Mouse (Mus musculus): ENCODE data around the gene AC161166.1.

AC161166.1 gene

DNA sequence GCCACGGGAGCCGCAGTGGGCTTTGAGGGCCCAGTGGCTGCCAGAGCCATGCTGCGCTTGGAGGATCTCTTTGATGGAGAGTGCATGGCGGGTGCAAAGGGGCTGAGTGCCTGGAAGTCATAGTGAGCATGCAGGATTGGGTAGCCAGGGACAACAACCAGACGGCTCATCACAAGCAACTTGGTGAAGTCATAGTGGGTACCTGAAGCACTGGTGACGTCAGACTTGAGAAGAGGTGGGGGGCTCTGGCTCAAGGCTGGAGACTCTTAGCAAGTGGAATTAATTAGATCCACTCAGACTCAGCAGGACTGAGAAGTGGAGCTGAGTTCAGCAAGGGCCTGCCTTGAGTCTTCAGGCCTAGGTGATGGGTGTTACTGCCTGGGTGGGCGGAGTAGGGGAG is at the start of gene AC161166.1:
AC161166.1 (minus strand) TSS at position 101 of the 400 bp plus-strand sequence.
- in situ Hi-C loops (cut with MseI, MboI) = no loop called here

DNA sequence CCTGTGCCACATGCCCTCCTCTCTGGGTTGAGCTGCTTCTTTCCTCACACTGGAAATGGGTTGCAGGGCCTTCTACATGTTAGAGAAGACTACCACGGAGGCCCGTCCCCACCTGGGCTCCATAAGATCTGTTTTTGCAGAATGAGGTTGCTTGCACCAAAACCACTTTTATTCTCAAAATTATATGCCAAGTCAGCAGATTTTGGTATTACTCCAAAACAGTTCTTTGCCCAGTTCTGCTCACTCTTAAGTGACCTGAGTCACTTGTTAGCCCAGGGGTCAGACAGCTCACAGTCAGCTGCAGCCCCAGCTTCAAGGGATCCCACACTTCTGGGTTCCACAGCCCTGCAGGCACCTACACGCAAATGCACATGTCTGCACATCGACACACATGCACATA is 49.2 kb upstream of the AC161166.1 start:
- in situ Hi-C loops (cut with MseI, MboI) = no loop called here

DNA sequence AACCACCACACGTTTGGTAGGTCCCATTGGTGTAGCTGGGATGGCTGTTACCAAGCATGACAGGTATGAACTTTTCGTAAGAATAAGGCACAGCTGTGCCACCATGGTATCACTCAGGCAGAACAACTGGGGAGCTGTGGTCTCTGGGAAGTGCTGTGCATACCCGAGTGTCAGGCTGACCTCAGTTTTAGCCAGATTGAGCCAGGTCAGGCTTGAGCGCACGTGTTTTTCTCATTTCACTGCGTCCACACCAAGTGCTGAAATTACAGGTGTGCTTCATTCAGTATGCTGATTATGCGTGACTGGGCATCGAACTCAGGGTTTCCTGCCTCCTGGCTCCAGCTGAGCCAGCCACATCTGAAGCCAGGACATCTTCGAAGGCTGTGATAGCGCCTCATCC is 43.5 kb upstream of the AC161166.1 start:
- in situ Hi-C loops (cut with MseI, MboI) = no loop called here

DNA sequence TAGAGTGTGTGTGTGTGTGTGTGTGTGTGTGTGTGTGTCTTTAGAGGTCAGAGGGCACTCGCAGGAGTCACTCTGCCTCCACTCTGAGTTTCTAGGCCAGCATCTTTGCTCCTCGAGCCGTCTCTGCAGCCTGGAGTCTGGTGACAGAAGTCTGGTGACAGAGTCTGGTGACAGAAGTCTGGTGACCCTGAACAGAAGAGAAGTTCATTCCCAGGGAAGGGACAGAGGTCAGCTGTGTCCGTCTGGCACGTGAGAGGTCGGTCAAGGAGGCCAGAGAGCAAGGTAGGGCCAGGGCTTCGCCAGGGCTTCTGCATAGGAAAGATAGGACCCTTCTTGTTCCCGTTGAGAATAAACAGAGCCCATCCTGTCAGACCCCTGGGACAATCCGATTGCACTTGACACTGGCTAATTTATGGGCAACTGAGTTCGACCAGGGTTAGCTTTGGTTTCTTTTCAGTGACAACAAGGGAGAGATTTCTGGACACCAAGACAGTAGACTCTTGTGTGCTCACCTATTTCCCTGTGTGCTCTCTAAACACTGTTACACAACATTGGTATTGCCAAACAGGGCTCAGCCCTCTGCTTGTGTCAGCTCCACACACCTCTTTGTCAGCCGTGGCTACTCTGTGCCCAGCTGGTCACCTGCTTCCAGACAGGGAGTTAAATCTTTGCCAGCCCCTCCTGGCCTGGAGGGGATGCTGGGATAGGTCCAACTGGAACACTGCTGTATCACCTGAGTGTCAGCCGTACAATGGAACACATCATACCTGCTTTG is 39.9 kb upstream of the AC161166.1 start:
- in situ Hi-C loops (cut with MseI, MboI) = no loop called here

DNA sequence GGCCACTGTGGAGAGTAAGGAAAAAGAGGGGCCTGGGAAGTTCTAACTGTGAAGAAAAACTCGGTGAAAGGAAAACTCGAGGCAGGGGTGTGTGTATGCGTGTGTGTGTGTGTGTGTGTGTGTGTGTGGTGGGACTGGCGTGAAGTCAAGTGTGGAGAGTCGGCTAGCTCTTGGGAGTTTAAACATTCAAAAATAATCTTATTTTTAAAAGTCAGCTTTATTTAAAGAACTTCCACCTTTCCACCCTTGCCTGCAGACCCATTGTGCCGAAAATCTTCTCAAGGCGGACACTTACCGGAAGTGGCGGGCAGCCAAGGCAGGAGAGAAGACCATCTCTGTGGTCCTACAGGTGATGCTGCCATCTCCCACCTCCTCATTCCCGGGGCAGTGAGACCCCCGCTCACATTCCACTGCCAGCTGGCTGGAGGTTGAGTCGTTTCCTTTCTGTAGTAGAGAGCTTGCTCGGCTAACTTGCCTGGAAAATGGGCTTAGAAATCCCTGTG is 35.3 kb upstream of the AC161166.1 start:
- in situ Hi-C loops (cut with MseI, MboI) = no loop called here

DNA sequence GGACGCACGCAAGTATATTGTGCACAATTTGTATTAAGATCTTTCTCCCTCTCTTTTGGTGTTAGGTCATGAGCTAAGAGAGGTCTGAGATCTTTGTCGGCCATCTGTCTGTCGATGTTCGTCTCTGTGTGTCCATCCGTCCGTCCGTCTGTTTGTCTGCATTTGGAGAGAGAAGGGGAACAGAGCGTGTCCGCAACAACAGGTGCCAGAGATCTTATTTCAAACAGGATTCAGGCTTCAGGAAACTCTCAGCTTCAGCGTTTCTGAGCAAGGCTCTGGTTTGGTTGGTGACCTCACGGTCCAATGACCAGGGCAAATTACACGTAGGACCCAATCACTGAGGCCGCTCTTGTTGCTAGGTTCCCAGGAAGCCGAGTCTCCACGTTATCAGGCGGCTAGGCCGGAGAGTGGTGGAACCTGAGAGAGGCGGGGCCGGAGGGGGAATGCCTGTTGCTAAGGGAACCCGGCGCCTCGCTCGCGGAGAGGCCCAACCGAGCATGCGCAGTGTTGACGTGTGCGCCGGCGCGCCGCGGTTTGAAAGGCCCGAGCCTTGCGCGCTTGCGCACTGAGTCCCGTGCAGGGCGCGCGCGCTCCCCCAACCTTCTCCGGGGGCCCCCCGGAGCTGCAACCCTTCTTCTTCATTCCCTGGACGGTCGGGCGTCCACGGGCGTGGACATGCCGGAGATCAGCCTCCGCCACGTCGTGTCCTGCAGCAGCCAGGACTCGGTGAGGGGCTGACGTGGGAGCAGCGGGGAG is 34.6 kb upstream of the AC161166.1 start:
- in situ Hi-C loops (cut with MseI, MboI) = no loop called here

DNA sequence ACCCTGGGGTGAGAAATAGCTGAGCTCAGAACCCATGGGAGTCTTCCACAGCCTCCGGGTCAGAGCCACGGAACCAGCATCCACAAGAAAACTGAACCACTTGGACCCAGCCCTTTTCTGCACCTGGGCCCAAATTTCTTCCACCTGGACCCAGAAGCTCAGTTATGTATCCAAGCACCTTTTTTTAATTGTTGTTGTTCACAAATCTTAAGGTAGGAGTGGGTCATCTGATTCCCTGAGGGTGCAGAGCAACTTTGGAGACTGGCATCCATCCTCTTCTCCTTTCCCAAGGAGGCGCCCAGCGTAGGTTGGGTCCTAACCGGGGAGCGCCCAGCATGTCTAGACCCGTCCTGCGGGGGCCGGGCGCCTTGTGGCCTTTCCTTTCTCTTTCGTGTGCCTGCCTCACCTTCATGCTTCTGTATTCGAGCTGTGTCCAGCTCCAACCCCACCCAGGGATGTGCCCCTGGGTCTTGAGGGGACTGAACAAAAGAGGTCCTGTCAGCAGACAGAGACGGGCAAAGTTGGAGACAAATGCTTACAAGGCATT is 33.9 kb upstream of the AC161166.1 start, which contains the start of the genes Pinlyp and Xrcc1:
Pinlyp (minus strand) TSS at position 51 of the 547 bp plus-strand sequence.
Xrcc1 (plus strand) TSS at position 222 of the 547 bp plus-strand sequence.
- in situ Hi-C loops (cut with MseI, MboI) = no loop called here

DNA sequence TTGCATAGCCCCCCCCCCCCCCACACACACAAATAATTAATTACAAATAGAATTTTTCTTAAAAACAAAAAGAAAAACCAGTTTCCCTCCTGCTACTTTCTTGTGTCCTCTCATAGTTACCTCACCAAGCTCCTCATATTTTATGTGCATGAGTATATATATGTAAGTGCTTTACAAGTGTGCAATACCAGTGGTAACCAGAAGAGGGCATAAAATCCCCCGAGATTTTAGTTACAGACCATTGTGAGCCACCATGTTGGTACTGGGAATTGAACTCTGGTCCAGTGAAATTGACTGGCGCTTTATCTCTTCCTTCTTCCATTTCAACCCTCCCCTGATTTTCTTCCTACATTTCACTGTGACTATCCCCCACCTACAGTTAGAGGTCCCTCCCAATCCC is 32.3 kb upstream of the AC161166.1 start:
- in situ Hi-C loops (cut with MseI, MboI) = no loop called here

DNA sequence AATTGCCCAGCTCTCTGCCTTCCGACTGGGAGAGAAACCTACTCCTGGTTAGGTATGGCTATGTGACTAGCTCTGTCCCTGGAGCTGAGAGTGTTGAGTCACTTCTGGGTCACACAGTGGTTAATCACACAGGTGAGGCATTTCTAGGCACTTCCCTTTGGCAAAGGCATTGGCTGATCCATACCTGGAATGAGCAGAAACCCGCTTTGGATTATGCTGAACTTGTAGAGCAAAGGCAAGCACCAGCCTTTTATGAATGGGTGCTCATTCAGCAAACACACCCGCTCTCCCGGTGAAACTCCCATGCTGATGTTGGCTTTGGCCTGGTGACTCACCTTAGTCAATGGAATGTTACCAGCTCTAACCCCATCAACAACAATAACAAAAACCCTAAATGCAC is 27.4 kb upstream of the AC161166.1 start:
- in situ Hi-C loops (cut with MseI, MboI) = no loop called here

DNA sequence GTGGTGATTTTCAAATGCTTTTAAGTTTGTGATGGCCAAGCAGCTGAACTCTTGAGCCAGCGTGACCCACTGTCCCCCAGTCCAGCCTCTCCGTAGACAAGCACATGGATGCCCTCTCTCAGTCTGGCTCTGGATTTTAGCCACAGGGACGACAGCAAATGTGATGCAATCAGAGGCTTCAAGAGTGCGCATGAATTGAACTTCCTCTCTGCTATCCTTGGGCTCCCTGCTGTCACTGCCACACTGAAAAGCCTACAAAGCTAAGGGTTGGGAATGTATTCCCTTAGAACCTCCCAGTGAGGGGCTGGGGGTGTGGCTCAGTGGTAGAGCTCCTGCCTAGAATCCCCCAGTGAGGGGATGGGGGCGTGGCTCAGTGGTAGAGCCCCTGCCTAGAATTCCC is 26.4 kb upstream of the AC161166.1 start:
- in situ Hi-C loops (cut with MseI, MboI) = no loop called here

DNA sequence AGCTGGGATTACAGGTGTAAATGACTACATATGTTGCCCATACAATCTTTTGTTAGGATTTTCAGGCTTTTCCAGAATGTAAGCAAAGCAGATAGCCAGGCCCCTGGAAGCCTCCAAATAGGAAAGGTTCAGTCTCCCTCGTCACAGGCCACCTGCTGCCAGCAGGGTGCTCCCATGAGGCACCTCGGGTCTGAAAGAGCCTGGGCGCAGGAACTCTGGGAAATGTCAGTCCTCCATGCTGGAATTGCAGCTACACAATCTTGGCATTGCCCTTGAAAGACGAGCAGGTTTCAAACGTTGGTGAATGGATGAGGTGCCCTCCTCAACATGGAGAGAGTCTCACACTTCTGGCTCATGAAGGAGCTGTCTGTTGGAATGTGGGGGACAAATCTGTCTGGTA is 25.9 kb upstream of the AC161166.1 start:
- in situ Hi-C loops (cut with MseI, MboI) = no loop called here

DNA sequence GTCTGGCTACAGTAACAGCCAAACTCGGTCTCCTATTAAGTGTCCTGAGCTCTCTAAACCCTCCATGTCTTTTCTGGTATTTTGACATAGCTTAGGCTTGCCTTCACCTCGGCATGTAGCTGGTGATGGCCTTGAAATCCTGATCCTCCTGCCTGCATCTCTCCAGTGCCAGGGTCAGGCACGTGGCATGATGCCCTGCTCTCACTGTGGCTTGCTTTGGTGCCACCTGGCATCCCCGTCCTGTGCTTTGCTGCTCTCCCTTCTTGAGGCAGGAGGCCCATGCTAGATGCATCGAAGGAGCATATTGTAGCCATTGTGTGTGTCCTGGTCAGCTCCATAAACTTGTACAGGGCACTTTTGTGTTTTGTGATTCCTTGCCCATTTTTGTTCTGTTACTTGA is 25.3 kb upstream of the AC161166.1 start:
- in situ Hi-C loops (cut with MseI, MboI) = no loop called here

DNA sequence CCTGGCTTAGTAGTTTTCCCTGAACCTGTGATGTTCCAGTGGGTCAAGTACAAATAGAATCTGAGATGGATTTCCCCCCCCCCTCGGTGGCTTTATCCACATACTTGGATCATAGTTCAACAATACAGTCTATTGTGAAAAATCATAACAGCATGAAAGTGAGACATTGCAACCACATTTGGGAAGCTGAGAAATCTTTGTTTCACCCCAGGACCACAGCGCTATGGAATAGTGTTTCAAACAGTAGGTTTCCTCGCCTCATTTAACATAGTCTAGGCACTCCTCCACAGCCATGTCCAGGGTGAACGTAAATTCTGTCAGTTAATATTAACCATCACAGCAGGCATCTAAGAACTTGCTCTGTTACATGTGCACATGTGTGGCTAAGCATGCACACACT is 24.8 kb upstream of the AC161166.1 start:
- in situ Hi-C loops (cut with MseI, MboI) = no loop called here

DNA sequence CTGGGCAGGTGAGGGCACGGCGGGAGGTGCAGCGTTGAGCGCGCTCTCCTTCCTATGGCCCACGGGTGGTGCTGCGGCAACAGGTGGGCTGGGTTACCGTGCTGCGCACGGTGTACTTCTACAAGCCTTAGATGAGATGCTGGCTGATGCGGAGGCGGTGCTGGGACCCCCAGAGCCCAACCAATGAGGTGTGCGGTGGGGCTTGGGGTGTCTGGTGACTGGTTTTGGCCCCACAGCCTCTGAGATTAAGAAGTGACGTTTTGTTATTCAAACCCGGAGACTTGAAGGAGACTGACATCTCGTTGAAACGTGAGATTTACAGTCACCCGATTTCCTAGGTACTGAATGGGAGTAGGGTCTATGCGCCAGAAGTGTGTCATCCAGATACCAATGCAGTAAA is 22.0 kb upstream of the AC161166.1 start:
- in situ Hi-C loops (cut with MseI, MboI) = no loop called here

DNA sequence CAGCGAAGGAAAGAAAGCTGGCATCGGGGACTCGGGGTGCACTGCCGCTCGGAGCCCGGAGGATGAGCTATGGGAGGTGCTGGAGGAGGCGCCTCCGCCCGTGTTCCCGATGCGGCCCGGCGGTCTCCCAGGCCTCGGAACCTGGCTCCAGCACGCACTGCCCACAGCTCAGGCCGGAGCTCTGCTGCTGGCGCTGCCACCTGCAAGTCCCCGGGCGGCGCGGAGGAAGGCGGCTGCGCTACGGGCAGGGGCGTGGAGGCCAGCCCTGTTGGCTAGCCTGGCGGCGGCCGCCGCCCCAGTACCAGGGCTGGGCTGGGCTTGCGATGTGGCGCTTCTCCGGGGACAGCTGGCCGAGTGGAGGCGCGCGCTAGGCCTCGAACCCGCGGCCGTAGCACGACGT is 21.6 kb upstream of the AC161166.1 start:
- in situ Hi-C loops (cut with MseI, MboI) = no loop called here

DNA sequence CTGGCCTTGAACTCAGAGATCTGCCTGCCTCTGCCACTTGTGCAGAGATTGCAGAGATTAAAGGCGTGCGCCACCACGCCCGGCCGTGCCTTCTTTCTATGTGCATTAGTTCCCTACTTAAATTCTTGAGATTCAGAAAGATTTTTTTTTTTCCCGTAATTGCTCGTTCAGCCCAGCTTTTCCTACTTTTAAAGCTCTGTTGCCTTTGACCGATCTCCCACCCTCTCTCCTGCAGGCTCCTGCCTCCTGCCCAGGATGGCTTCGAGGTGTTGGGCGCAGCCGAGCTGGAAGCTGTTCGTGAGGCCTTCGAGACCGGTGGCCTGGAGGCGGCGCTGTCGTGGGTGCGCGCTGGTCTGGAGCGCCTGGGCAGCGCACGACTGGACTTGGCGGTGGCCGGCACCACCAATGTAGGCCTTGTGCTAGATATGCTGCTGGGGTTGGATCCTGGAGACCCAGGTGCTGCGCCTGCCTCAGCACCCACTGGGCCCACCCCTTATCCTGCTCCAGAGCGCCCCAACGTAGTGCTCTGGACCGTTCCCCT is 20.8 kb upstream of the AC161166.1 start:
- in situ Hi-C loops (cut with MseI, MboI) = no loop called here

DNA sequence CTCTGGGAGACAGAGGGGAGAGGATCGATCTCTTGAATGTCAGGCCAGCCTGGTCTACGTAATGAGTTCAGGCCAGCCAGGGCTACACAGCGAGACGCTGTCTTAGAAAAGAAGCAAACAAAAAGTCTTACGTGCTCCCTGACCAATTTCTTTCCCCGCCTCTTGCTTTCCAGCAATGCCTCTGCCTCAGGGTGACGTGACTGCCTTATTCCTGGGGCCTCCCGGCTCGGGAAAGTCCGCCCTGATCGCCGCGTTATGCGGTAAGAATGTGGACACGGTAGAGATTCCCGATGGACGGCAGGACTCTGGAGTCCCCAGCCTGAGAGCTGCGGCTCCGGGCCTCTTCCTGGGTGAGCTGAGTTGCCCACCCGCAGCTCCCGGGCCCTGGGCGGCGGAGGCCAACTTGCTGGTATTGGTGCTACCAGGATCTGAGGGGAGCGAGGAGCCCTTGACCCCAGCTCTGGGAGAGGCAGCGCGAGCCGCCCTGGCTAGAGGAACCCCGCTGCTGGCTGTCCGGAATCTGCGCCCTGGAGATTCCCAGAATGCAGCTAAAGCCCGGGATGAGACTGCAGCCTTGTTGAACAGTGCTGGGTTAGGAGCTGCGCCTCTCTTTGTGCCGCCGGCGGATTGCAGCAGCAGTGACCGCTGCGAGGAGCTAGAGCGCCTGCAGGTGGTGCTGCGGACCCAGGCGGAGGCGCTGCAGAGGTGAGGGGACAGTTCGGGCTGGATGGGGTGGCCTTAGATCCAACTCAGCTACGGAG is 19.1 kb upstream of the AC161166.1 start:
- in situ Hi-C loops (cut with MseI, MboI) = no loop called here

DNA sequence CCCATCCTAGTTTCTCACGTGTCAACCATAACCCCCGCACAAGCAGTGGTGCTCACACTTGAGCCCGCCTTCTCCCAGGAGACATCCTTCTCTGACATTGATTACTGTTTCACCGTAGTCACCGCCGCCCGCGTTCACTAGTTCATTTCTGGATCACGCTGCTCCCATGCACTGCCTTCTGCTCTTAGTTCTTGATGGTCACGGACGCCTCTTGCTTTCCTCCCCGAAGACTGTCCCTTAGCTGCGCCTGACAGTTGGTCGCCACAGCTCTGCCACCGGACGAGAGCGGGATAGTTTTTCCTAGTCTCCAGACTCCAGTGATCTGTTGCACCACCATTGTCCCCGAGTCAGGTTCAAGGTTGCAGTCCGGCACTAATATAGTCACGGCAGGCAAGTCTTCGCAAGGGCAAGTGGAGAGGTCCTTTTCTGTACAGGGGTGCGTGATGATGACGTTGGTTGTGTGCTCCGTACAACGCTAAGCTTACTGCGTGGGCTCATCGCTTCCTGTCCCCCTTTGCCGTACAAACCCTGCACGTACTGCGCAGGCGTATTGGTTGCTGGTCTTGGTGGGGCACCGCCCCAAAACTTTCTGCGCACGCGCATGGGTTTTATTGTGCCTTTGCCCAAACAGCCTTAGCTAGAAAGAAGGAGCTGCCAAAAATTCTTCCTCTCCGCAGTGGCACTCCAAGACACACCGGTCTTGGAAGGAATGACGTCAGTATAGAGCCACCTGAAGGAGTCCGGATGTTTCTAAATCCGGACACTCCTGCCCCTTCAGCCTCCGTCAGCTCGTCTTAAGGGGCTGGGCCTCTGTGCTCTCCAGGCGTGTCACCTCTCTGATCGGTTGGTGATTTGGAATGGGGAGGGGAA is 18.0 kb upstream of the AC161166.1 start, which contains the start of gene Irgq:
Irgq (plus strand) TSS at position 628 of the 870 bp plus-strand sequence.
- in situ Hi-C loops (cut with MseI, MboI) = no loop called here

DNA sequence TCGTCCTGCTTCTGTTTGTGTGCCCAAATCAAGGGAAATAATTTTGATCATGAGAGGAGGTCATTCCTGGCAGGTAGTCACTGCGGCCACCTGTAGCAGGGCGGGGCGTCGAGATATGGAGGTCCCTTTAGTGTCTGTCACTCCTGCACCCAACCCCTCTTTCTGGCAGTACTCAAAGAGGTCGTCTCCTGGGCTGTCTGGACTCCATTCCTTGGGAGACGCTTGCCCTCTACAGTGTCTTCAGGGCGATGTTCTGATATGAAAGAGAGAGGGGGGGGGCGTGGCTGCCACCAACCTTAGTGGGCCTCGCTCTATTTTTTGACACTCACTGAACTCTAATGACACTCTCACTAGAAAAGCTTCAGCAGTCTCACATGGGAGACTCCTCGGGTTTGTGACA is 17.3 kb upstream of the AC161166.1 start:
- in situ Hi-C loops (cut with MseI, MboI) = no loop called here

DNA sequence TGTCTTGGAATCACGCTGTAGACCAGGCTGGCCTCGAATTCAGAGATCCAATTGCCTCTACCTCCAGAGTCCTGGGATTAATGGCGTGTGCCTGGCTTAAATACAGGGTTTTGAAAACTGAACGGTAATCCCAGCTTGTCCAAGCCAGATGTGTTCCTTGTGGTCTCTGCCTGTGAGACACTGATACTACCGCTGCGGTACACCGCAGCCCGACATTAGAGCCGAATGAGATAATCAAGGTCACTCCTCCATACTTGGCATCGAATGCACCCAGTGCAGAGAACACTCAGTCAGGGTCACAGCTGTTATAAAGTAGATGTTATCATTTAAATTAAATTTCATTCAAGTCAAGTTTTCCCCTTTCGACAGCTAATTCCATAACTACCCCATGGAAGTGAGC is 16.6 kb upstream of the AC161166.1 start:
- in situ Hi-C loops (cut with MseI, MboI) = no loop called here
